Mouse (Mus musculus) retina, adult 2 months (tissue): ENCODE data around the gene Camkmt.

Experiments
- DNase-seq: peaks from one replicate; pipeline ENCODE4 v3.0.0-alpha.2; 2012; ENCODE audit warnings: low read depth, low spot score

The Camkmt gene

DNA sequence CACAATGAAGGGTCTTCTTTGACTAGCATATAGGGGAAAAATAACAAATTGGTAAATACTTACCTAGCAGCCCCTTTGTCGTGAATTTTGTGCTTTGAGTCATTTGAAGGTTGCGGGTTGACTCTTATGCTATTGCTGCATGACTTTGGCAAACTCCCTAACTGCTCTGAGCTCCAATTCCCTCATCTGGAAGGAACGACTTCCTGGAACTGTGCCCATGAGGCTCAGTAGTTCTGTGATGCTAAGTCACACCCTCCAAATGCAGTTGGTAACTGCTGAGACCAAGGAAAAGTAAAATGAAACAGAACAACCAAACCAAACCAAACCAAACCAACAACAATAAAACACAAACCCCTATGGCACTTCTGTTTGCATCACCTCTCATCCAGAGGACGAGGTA is 403.2 kb downstream of the Camkmt start:
- no peak for DNase-seq

DNA sequence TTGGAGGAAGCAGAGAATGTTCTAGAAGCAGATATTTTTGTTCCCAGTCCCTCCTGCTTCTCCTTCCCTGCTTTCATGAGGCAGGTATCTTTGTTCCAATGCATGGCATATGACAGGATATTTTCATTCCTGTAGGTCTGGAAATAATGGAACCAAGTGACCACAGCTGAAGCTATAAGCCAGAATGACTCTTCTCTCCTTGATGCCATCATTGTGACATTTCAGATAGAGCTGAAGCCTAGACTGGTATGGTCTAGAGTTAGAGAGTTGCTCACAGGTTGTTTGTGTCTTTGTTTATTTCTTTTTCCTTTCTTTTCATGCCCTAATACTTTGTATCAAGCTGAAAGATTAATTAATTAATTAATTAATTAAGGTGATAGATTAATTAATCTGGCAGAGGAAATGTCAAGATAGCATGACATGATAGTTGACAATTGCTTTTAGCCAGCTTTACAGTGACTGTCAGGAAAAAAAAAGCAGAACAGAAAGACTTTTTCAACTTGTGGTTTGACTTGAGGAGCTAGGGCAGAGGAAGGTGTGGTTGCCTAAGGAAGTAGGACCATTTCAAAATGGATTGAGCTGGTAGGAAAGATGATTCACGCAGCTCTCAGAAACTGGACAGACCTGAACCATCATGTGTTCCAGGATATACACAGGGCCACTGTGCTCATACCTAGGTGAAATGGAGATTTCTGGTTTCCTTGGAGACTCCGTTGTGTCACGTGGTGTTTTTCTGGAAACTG is 404.8 kb downstream of the Camkmt start:
- DNase-seq = no peak

DNA sequence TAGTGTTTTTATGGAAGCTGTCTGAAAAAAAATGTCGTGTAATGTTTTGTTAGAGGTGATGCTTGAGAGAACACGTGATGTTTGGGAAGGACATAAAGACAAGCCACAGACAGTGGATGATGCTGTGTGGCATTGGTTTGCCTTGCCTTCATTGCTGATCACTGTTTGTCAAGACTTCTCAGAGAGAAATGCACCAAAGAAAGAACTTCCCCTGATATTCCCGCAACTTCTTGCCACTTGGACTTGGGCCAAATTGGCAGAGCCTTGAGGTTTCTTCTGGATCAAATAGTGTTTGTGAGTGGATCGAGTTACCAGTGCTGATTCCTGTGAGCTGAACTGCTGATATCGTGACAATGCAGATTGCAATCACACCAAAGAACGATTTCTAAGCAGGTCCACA is 405.5 kb downstream of the Camkmt start:
- no peak for DNase-seq

DNA sequence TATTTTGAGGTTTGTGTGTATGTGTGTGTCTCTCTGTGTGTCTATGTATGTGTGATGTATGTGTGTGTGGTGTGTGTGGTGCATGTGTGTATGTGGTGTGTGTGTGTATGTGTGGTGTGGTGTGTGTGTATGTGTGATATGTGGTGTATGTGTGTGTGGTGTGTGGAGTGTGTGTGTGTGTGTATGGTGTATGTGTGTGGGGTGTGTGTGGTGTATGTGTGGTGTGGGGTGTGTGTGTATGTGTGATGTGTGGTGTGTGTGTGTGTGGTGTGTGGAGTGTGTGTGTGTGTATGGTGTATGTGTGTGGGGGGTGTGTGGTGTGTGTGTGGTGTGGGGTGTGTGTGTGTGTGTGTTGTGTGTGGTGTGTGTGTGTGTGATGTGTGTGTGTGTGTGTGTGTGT is 414.5 kb downstream of the Camkmt start:
- no peak for DNase-seq

DNA sequence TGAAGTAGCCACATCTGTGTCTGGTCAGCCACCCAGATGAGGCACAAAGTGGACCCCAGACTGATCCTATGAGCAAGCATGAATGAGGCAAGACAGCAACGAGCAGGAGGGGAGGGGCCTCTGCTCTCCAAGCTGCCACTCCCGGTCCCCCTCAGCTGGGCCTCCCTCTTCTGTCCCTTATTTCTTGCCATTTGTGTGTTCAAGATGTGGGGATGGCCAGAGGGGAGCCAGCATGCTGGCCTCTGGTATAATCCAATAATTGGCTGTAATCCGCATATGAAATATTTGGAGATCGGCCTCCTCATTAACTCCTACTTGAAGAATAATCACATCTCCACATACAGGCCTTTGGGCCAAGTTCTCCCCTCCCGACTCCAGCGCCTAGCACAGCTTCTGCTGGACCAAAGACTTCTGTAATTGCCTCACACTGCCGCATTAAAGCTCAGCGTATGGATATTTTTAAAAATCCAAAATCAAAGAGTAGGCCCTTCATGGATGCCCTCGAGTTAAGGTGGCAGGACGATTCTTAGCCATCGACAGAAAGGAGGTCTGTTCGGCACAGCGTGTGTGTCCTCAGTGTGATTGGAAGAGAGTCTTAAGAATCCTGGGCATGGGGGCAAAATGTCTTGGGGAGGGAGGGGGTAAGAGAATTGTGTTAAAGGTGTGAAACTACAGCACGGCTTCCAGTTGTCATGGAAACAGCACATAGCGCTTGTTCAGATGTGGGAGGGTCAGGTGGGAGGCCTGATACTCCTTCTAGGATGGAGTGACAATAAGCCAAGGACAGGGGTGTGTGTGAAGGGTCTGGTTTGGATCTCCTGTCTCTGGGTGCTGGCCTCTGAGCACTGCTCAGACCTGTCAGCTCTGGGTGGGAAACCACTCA is 416.1 kb downstream of the Camkmt start:
- no peak for DNase-seq

DNA sequence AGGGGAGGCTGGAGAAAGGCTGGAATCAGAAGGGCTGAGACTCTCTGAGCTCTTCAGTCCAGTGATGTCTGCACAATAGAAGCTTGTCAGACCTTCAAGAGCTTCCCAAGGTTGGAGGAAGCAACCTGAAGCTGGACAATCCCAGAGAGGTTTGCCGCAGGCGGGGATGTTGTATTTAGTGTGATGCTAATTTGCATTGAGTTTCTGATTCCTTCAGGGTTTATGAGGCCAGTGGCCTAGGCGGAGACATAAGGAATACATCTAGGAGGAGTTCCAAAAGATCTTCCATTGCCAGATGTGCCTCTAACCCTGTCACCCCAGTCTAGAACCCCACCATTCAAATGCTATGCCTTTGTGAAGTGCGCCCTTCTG is 416.7 kb downstream of the Camkmt start:
- no peak for DNase-seq
